Mouse (Mus musculus): ENCODE measurements around the gene Rhou.

Gene Rhou

DNA sequence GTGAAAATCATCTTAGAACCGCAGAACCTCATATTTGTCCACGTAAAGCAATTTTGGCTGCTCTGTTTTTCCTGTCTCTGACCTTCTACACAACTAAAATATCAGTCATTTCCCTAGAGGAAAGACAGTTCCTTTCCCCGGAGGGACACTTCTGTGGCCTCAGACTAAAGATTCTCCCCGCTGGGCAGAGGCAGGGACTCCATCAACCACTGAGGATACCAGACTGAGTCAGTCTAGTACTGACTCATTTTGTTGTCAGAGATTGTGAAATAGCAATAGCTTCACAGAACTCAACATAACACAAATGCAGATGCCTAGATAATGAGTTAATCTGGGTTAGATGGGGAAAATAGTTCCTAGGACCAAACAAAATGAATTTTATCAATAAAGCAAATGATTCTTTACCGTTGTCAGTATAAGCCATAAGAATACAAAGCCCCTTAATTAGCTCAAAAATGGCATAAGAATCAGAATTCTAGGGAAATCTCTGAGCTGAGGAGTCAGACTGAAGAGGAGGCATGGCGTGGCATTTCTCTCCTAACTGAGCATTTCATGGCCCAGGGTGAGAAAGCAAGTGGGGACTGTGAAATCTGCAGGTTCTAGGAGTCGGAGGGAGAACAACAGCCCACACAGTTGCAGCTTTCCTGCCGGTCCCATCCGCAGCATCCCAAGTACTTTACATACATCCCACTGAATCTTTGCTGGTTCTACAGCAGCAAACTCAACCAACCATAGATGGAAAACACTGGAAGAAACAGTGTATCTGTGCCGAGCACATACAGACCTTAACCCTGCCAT is 38.6 kb downstream of the Rhou start:
- DNase-seq (ENCODE audit: low read depth, low spot score): no peak

DNA sequence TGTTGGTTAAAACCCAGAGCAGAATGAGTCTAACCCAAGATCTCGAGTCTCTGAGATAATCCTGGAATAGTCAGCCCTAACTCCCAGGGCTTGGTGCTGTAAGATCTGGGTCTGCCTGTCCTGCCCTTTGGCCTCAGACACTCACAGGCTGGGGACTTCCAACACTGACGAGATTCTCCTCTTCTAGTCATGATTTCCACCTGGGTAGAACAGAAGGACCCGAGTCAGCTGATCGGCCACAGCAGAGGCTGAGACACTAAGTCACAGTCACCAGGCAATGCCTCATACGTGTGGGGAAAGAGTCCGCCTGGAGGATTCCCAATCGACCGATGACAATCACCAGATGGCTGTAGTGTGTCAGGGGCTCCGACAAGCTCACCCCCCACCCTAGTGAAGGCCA is 42.4 kb downstream of the Rhou start:
- no peak for DNase-seq (ENCODE audit: low read depth, low spot score)

DNA sequence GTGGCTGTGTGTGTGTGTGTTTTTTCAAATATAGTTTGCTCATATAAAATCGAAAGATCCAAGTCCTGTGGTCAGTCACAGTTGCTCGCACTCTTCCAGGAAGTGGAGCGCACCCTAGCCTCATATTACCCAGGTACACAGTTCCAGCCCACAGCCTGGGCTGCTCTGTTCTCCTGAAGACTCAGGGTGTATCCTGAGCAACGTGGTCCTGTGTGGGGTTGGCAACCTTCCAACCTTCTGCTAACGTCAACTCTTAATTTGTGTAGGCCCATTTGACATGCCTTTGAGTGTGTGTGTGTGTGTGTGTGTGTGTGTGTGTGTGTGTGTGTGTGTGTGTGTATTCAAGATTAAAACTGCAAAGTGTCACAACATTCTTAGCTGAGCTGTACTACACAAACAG is 43.6 kb downstream of the Rhou start:
- no peak for DNase-seq (ENCODE audit: low read depth, low spot score)

DNA sequence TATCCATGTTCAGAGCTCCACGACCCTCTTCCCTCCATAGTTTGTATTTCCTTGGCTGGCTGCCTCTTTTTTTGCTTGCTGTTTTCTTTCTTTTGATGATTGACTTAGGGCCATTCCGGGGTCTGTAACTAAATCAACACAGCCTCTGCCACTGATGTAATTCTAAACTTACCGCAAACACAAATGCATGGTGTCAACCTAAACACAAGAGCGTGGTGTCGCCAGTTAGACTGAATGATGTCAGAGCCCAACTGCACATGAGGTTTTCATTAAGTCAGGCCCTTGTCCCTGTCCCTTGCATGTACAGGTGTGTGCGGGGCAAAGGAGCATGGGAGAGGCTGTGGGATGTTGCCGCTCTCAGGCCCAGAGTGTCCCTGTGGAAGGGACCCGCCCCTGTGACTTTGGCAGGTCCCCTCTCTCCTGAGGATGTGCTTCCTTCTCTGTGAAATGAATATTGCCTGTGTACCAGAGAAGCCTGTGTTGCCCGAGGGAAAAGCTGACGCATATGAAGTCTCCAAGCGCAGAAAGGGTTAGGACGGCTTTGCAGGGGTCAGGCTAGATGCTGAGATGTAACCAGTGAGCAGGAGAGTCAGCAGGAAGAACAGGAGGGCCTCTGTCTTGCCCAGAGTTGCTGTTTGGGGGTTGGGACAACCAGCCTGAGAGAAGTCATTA is 46.8 kb downstream of the Rhou start:
- peak; percentile 36 for DNase-seq (ENCODE audit: low read depth, low spot score)

DNA sequence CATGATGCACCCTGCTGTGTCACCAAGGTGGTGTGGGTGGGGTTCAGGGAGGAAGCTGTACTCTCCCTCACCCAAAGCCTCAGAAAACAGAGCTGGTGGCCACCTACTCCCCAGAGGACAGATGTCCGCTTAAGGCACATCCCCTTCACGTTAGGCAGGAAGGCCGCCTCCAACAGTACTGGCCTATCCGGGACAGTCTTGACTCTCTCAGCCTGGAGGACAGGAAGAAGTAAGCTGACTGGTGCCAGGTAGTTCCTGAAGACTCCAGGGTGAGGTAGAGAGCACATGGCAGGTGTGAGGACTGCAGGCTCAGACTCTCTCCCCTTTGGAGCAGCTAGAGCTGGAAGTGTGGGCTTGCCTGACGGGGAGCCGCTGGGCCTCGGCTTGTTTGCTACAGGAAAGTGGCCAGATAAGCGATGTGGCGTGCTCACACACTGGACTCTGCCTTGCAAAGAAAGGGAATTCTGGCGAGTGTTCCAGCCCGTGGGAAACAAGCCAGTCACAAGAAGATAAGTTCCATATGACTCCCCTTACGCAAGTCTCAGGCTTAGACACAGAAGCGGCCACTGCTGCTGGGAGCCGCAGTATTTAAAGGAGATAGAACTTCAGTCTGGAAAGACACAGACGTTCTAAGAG is 48.3 kb downstream of the Rhou start:
- no peak for DNase-seq (ENCODE audit: low read depth, low spot score)

DNA sequence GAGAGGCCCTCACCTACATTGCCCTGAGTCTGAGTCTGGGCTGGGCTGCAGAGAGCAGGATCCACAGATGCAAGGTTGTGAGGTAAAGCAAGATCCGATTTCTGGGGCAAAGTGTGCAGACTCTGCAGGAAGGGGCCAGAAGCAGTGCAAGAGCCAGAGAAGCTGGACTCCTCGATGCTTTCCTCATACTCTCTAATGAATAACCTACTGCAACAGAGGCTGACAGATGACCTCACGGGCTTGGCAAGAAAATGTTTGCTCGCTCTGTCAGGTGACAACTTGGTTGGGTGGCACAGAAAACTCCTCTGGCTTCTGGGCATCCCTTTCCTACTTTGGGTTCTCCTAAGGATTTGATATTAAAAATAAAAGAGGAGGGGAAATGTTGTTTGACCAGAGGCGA is 51.6 kb downstream of the Rhou start:
- no peak for DNase-seq (ENCODE audit: low read depth, low spot score)

DNA sequence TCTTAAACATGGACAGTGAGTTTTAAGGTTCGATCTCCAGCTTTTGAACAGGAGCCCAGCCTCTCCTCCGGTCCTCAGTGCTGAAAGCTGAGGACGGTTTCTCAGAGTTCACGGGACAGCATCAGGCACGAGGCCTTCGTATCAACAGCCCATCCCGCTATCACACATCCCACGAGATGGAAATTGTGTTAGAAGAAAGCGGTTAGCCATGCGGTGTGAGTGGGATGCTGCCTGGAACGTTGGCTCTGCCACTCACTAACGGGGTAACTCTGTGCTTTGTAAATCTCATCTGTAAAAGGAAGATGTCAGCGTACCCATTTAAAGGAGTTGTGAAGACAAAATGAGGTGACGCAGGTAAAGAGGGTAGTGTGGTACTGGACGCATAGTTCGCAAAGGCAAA is 53.4 kb downstream of the Rhou start:
- no peak for DNase-seq (ENCODE audit: low read depth, low spot score)

DNA sequence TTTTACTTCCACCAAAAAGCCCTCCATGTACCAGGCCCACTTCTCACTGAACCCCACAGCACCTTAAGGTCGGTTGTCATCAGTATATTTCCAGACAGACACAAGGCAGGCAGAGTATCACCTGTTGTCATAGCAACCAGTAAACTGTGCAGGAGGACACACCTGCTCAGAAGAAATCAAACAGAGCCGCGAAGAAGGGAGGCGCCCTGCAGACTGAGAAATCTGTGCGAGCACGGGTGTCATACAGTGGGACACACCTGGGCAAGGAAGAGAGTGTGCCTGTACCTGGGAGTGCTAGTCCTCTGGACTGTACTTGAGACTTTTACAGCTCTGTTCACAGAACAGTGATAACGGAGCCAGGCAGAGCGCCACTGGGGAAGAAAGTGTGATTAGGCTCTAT is 55.0 kb downstream of the Rhou start:
- DNase-seq (ENCODE audit: low read depth, low spot score): no peak

DNA sequence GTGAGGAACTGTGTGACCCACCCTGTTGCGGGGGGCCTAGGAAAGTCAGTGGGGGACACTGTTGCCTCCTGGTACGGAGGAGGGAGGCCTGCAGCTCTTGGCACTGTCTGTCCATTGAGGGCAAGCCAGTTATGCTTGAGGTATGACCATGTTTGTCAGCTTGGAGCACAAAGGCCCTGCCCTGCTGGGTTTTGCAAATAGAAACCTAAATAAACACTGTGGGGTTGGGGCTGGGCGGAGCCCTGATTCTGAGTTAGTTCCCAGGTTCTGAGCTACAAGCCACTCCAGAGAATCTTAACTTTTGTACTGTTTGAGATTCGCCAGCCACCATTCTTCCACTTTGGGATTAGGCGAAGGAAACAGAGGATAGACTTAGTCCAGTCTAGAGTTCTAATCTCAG is 56.6 kb downstream of the Rhou start:
- no peak for DNase-seq (ENCODE audit: low read depth, low spot score)
